Mouse (Mus musculus) cerebellum, adult (tissue): ENCODE measurements at regions not wholly inside any gene's neighbourhood (a gene's known extent, or its start where the extent isn't known, plus 50 kb on each side); places are given as distances from the start of the nearest gene placed in this dataset.

Source experiments
- ATAC-seq: cut with Nextera tagmentation; 2 replicates; pipeline ENCODE4 v1.9.2; 2017; ENCODE audit warnings: mild to moderate bottlenecking, moderate library complexity, mixed read lengths; ENCODE audit not compliant: insufficient number of reproducible peaks, low FRiP score, low TSS enrichment

DNA sequence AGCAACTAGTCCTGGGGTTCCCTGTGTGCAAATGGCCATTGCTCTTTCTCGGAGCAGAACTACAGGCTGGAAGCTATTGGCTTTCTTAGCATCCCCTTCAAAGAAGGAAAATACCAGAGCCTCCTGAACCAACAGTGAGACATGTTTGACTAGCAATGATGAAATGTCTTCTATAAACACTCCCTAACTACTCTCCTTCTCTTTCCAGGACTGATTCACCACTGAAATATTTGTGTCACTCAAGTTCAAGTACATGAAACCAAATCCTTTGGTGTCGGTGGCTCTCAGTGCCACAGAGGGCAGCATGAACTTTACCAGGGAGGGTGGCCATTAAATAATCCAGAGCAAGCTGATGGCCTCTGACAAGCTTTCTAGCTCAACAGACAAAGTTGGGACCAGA lies 270.0 kb downstream of the Osr1 start:
- ATAC-seq, result no peak

DNA sequence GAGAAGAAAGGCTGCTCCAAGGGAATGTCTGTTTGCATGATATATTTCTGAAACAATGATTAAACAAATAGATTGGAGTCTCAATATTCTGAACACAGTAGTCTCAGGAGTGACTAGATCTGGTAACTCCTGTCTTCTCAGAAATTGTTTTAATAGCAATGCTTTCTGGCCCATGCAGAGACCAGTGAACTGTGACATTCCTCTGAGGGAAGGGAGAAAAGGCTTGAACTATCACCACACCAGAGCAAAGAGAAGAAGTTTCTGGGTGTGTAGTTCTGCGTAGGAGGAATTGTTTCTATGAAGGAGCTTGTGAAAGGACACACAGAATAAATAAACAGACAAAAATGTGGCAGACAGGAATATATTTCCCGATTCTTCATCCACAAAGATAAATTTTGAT lies 277.1 kb downstream of the Osr1 start:
- ATAC-seq, result no peak

DNA sequence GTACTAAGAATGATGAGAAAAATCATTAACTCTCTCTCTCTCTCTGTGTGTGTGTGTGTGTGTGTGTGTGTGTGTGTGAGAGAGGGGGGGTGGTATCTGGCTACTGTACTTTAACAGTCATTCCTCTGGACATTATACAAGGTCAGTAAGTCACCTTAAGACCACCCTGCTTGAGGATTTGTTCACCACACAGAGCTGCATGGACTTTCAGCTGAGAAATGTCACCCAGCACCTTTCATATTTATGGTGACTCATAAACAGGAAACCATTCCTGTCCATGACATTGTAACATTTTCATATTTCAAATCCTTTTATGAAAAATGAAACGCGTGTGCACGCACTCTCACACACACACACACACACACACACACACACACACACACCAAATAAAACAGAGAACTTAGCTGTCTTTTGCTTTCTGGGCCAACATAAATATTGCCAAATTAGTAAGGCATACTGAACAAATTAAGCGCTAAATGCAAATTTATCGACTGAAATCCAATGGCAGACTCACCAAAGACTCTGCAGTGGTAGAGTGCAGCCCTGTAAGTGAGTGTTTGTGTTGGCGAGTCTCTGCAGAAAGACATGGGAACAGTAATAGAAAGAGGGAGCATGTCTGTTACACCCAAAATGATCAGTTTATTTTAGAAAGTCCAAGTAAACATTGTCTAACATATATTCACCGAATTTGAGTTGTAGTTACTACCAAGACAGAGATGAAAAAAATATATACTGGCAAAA lies 277.7 kb downstream of the Osr1 start:
- no peak for ATAC-seq

DNA sequence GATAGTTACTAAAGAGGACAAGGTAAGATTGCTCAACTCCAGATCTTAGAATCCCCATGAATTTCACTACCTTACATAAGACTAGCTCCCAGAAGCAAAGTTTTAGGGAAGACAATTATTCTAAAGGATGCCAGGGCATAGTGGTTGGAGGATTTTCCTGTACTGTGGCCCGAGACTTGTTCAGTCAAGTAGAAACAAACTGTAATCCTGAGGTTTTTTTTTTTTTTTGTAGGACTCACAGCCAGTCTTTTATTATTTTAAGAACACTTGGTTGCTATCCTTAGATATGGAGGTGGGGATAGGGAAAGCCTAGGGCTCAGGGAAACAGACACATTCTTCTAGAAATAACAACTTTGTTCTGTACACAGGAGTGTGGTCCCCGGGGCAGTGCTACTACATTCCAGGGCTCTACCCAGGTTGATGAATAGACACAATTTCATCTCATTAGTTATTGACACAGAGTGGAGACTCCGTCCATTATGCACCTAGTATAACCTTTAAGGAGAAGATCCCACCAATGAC lies 285.6 kb downstream of the Osr1 start:
- no peak for ATAC-seq

DNA sequence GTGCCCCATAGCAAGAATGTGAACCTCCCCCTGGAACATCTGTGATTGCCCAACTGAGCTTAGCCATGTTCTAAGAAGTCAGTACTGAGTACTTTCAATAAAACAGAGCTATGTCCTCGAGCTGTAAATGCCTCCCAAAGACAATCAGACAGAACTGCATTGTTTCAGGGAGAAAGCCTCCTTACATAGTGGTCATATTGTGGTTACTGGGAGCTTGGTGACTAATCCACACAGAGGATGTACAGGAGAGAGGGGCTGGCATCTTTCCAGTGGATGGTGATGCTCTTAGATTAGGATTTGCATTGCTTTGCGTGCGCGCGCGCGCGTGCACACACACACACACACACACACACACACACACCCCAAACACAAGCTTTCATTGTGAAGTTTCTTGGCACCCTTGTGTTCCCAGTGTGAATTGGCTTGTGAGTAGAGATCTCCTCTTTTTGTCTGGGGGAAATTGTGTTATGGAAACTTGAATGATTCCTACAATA lies 286.3 kb downstream of the Osr1 start:
- no peak for ATAC-seq

DNA sequence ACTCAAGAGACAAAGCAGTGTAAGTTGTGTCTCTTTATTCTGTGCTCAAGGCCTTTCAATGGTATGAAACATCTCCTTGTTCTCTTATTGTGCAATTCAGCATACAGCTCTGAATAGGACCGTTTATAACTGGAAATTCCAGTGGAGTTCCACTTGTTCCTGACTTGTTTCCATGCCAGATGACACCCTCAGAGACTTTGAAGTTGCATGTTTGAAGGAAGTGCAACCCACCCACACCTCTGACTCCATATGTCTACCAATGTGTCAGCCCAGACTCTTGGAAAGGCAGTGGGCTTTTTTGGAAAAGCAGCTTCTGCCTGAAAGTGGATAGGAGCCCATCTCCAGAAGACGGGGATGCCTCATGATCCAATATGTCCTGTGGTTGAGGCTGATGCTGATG lies 288.1 kb downstream of the Osr1 start:
- ATAC-seq, result no peak

DNA sequence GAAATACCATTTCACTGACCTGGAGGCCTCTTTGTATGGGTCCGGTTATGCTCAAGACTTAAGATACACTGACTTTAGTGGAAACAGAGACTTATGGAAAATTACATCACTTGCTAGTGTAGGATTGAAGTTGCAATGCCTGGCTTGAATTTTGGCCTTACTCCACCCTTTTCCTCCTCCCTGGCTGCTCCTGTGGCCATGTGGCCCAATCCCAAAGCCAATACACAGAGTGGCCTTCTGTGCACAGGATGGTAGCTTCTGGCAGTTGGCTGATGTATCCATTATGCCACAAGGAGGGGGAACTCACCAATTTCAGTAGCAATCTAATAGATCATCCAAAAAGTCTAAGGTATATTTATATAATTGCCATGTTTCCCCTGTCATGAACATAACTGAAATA lies 292.4 kb downstream of the Osr1 start:
- ATAC-seq, result peak; percentile 84

DNA sequence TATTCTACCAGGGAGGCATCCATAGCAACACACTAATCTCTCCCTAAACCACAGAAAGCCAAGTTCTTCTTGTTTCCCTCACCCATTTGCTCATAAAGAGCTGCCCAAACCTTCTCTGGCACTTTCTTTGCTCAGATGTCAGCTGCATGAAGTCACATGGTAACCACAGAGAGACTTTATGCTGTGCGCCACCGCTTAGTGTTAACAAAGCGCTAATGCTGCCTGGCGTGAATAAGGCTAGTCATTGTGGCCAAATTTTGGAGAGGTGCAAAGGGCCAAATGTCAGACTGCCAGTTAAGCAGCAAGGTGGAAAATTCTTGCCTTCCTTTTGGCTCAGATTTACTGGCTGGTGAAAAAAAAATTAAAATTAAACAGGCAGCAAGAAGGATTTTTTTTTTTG lies 302.3 kb downstream of the Osr1 start:
- ATAC-seq, result peak; percentile 85; the same call in 1 of the 2 replicates

DNA sequence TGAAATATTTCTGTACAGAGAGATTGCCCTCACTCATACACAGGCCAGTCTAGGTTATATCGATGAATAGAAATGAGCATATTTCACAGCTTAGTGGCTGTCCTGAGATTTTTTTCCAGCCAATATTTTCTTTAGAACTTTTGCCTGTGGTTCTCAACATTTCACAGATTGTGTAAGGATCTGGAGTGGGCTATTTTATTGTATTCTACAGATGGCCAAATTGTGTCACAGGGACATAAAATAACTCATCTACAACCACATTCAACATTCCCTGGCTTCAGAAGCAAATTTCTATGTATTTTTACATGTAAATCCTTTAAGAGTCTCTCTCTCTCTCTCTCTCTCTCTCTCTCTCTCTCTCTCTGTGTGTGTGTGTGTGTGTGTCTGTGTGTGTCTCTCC lies 303.3 kb downstream of the Osr1 start:
- ATAC-seq, result no peak

DNA sequence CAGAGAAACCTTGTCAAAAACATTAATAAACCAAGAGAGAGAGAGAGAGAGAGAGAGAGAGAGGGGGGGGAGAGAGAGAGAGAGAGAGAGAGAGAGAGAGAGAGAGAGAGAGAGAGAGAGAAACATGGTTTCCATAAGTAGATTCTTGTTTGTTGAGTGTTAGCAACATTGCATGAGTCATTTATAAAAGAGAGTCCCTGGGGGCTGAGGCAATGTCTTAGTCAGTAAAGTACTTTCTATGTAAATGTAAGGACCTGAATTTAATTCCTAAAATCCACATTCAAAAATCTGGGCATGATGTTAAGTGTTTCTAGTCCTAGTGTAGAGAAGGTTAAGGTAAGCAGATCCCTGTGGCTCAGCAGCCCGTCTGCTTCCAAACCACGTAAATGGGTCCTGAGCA lies 304.9 kb downstream of the Osr1 start:
- no peak for ATAC-seq

DNA sequence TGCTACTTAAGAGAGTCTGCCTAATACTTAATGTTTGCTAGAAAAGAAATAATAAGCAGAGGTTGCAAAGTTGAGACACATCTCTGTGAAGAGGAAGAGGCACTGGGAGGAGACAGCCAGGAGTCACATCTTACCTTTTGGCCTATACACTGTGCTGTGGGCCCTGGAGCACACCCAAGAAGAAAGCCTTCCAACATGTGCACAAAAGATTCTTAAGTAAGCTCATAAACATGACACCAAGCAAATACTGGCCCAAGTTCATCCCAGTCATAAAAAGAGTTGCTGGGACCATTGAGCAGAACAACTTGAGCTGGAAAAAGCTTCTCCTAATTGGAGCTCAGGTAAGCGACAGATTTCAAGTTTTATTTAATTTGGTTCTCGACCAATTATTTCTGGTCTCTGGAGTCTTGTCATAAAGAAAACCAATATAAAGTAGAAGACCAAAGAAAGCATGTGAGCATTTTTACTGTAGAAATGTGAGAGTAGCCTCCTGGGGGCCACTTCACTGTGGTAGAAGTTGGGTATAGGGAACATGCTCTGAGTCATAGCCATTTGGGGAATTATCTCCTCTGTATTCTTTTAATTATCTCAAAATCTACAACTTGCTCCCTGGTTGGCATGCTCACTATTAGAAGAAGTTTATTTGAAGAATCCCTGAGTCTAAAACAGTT lies 312.2 kb downstream of the Osr1 start:
- no peak for ATAC-seq

DNA sequence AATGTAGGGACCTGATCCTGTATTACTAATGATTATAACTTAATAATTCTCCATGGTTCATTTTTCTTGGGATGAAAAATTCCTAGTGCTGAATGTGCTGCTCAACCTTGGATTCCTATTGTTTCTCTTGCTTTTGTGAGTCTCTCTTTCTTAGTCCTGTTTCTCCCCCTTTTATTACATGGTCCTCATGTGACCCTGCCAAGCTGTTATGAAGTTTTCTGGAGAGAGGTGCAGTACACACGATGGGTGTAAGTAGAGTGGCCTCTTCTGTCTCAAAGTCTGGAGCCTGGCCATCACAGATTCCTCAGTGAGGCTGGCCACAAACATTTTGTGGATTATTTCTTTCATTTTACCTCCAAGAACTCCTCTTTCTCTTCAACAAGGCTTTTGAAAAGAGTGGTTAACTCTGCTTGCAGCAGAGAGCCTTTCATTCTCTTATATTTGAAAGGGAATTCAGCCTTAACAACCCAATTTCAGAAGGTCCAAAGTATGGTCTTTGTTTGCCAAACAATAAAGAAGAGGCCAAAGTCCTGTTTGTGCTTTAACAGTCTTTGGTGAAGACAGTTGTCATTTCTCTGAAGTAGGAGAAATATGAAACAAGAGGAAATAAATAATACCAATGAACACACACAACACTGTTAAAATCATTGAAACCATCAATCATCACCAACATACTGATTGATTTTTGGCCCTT lies 313.3 kb downstream of the Osr1 start:
- ATAC-seq, result no peak

DNA sequence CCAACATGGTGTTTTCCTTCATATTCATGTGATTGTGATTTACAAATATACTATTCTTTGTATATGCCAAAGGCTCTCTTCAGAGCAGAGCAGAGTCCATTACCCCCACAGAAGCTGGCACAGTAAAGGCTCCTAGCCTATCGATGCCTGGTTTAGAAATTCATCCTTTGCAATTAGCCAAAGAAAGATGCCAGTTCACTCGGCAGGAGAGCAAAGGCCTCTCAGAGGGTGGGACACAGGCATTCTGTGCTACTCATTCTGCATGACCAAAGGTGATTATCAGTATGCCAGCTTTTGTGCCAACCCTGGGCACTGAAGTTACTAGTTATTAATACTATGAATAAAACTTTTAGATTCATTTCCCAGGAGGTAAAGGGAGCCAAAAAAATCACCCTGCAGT lies 324.6 kb downstream of the Osr1 start:
- no peak for ATAC-seq

DNA sequence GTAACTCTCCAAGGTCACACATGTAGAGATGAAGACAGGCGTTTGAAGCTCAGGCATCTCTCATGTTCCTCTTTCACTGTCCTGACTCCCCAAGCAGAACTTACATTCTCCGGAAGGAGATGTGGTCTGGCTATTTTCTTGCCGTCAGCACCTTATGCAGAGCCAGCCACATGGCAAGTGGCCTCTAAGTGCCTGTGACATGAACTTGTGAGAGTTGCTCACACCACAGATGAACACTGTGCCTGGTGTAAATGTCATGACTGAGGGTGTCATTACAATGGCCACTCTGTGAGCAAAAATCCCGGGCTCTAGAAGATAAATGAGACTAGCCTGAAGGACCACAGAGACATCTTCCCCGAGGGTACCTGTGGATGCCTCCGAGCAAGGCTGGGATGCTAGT lies 328.1 kb downstream of the Osr1 start:
- ATAC-seq, result no peak

DNA sequence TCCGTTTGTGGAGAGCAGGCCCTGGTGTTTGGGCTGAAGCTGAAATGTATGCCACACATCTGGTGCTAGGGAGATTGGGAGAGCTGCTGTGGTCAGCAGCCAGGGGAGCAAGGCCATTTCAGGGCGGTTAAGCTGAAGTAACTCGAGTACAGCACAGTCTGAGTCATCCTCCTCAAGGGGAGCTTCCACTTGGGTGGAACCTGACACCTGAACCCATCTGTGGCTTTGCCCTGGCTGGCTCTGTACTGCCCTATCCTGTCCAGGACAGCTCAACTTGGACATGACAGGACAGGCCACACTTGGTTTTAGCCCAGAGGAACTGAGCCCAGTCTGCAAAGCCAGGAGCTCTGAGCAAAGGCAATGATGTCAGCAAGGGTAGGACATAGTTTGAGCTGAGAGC lies 328.5 kb downstream of the Osr1 start:
- no peak; the same call in 1 of the 2 replicates for ATAC-seq

DNA sequence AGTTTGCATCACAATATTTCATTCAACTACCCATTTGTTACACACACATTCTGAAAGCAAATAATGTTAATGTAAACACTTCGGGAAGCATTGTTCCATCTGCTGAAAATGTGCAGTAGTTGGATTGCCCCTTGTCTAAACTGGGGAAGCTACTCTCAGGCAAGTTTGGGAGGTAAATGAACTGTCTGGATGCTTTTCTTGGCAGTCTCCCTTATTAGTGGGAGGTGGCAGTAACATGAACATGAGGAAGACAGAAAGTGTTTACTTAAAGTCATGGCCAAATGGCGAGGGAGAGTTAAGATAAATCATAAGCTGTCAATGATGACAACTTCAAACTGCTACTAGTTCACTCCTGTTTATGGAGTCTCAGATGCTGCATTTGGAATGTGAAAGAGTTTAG lies 332.0 kb downstream of the Osr1 start:
- no peak for ATAC-seq

DNA sequence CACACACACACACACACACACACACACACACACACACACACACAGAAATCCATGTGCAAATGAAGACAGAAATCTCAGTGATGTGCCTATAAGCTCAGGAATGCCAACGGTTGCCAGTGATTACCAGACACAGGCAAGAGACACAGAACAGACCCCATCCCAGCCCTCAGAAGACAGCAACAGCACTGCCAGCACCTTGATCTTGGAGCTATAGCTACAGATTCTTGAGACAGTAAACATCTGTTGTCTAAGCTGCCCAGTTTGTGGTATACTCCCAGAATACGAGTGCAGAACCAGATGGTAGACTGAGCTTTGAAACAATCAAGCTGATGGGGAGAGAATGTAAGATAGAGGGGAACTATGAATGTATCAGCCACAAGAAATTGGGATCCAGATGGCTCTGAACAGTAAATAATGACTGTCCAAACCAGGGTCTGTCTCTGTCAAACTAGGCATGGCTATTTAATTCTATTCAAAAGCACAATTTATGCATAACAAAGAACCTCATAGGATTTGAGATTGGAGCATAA lies 333.9 kb downstream of the Osr1 start:
- no peak for ATAC-seq

DNA sequence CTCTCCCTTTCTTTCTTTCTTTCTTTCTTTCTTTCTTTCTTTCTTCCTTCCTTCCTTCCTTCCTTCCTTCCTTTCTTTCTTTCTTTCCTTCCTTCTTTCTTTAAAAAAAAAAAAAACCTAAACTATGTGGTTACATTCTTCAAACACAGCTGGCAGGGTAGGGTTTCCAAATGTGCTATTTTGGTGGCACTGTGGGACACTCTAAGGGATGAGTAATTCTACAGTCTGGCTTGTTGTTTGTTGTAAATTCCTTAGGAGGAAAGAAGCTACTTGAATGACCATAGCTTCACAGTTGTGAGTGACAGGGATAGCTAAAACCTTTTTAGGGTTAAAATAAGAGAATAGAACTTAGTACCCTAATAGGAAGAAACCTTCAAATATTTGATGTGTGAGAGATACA lies 342.4 kb downstream of the Osr1 start:
- ATAC-seq, result no peak

DNA sequence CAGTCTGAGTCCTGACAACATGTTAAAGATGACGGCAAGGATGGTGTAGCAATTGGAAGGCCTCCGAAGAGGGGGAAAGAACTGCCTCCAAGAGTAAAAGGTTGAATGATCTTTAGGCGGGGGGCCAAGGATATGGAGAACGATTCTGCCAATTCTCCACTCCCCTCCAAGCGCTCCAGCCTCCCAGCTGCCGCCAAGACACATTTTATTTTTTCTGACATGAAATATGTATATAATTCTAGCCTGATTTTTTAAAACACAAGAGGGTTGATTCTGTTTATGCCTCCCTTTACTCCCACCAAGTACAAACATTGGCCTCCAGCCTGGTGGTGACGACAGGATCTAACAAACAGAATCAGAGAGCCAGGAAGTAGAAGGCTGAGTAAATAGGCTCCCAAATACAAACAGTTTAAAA lies 345.8 kb downstream of the Osr1 start:
- ATAC-seq, result no peak

DNA sequence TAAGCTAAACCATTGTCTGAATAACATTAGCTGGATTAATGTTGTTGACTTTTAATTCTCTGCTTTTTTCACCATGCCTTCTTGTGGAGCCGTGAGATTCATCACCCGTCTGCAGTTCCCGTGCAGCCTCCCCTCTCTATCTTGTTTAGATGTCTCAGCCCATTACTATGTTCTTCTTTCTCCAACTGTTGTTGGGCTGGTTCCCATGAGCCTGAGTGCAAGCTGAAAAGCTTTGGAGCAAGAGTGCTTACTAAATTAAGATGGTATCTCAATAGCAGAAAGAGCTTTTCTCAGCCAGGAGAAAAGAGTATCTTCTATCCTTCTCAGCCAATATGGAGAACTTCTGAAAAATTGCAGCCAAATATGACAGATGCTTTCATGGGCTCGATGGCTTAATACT lies 348.1 kb downstream of the Osr1 start:
- no peak for ATAC-seq

DNA sequence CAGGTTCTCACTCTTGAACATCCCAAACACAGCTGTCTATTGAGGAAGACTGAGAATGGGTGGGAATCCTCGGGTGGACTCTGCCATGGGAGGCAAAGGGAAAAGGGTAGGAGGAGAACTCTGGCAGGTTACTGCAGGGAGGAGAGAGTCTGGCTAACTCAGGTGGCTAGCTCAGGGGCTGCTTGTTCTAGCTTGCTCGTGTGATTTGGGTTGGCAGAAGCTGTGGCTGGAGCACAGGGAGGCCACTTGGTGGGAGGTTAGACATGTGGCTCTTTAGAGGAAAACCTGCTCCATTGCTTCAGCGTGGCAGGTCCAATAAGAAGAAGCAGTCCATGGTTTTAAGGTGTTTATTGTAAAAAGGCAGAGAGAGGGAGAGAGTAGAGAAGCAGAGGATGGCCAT lies 349.1 kb downstream of the Osr1 start:
- ATAC-seq, result peak; percentile 65; the same call in 1 of the 2 replicates
